Mouse (Mus musculus) E14TG2a.4 (cell line): ENCODE measurements around the gene Prss35.

ENCODE experiments used
- CTCF ChIP-seq: conservative IDR thresholded peaks from 2 replicates; pipeline ENCODE4 v1.5.1; 2014; ENCODE audit warnings: low read length
- NANOG ChIP-seq: IDR thresholded peaks from 2 replicates; pipeline ENCODE4 v1.6.1; 2014; ENCODE audit warnings: borderline replicate concordance, low read length, mixed read lengths
- POU5F1 ChIP-seq: IDR thresholded peaks from 2 replicates; pipeline ENCODE4 v1.6.1; 2014; ENCODE audit warnings: low read length, borderline replicate concordance

DNA sequence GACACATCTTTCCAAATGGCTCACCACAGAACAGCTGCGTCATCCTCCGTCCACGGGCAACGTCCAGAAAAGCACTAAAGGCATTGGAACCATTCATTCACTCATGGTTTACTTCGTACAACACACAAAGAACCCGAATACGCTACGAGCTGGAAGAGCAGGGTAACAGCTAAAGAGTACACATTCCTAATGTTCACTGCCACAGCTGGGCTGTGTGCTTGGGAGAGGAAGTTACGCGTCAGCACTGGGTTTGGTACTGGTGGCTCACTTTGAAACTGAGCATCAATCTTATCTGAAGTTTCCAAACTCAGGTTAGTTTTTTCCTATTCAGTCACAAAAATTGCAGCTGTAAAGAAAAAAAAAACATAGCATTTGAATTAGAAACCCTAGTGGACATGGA is 23.5 kb downstream of the Prss35 start:
- TF ChIP-seq CTCF (no peak), NANOG (no peak), POU5F1 (no peak)
